Mouse (Mus musculus): ENCODE measurements around the gene Pla2r1. TPM values are rescaled to one million over a fixed set of nuclear protein-coding genes. Genes with fewer than 3 reads are reported as not detected.

Gene Pla2r1
- polyA plus RNA-seq, 1 experiment from 2014 or later: 1.3 TPM

DNA sequence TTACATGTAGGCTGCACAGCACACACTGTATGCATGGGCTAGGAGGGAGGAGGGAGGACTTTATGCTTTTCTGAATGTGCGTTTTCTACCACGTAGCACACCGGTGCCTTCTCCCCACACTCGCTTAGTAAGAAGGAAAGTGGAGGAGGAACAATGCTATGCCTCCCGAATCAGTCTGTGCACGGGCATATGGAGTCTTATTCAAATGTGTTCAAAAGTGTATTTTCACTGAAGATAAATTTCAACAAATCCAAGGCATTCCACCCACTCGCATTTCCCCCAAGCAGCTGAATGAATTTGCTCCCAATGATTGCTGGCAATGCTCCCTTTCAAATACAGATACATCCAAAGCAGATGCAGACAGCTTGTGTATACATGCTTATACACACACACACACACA lies 73.2 kb downstream of the Pla2r1 start:
- 91% methylated on average over 7 of the region's 7 CpGs for WGBS
- H3K9ac ChIP-seq: no peak overlapping the region
- H3K27me3 ChIP-seq: no peaks in the 10 kb centered on the region
- H3K4me1 ChIP-seq: no peaks in the 10 kb centered on the region
- H3K4me2 ChIP-seq (replicated peaks): no peak overlapping the region
- ATAC-seq (ENCODE audit: low FRiP score, low read depth): no peak
- H3K9me3 ChIP-seq: peaks cover 4% of the 10 kb centered on the region; the same call in 1 of the 2 replicates
- H3K4me3 ChIP-seq: no peak overlapping the region
- H3K36me3 ChIP-seq: no peaks in the 10 kb centered on the region
- H3K27ac ChIP-seq: no peak overlapping the region

GRCm38 (mm10) chr2:60478778-60479177 lies 74.3 kb downstream of the Pla2r1 start:
- Histone ChIP-seq H3K36me3 (no peaks in the 10 kb centered on the region), H3K27ac (no peak overlapping the region), H3K9me3 (no peaks in the 10 kb centered on the region; the same call in 1 of the 2 replicates), H3K27me3 (no peaks in the 10 kb centered on the region), H3K4me2 (replicated peaks) (no peak overlapping the region), H3K4me1 (no peaks in the 10 kb centered on the region), H3K4me3 (no peak overlapping the region), H3K9ac (no peak overlapping the region)
- no peak for ATAC-seq (ENCODE audit: low FRiP score, low read depth)
- WGBS: 84% methylated on average over 2 of the region's 2 CpGs

DNA sequence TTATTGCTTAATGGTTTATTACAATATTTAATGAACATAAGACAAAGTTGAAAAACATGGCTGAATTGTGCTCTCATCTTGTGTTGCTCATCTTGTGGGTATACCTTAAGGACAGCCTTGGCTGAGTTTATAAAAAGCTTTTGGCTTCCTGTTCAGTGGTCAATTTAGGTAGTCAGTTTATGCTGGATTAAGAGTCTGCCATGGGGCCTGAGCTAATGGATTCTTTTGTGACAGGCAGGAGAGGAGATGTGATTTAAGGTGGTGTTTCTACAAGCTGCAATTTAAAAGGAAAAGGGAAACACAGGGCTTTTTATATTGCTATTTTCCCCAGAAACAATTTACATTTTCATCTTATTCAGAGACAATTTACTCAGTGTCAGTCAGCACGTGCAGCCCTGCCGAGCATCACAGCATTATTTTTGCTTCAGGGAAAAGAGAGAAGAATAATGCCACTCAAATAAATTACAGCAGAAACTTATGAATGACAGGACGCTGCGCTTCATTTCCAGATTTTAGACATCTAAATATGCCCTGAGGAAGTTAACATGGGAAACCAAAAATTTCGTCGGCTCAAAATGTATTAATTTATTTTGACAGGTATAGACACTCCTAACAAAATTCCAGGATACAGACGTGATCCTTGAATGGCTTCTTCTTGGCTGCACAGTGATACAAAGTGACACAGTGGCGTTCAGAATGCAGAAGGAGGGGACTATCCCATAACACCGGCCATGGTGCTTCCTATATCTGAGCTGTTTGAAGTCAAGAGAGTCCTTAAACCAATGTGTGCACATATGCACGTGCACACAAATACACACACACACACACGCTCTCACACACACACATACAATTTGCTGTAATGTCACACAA lies 84.0 kb downstream of the Pla2r1 start:
- Histone ChIP-seq H3K4me2 (replicated peaks) (no peak overlapping the region), H3K4me1 (no peaks in the 10 kb centered on the region), H3K4me3 (no peak overlapping the region), H3K9ac (no peak overlapping the region), H3K27me3 (no peaks in the 10 kb centered on the region), H3K27ac (no peak overlapping the region), H3K36me3 (no peaks in the 10 kb centered on the region), H3K9me3 (no peaks in the 10 kb centered on the region)
- 71% methylated on average over 11 of the region's 11 CpGs for WGBS
- no peak for ATAC-seq (ENCODE audit: low FRiP score, low read depth)

GRCm38 (mm10) chr2:60452376-60452775 lies 100.7 kb downstream of the Pla2r1 start:
- Histone ChIP-seq H3K9ac (no peak overlapping the region), H3K4me3 (no peak overlapping the region), H3K4me1 (no peaks in the 10 kb centered on the region), H3K4me2 (replicated peaks) (no peak overlapping the region), H3K27ac (no peak overlapping the region), H3K27me3 (0 out of 2 replicates have a peak, but pooled peaks cover 4% of the 10 kb centered on the region), H3K9me3 (no peaks in the 10 kb centered on the region), H3K36me3 (no peaks in the 10 kb centered on the region)
- no peak for ATAC-seq (ENCODE audit: low FRiP score, low read depth)
- 91% methylated on average over 7 of the region's 7 CpGs for WGBS

DNA sequence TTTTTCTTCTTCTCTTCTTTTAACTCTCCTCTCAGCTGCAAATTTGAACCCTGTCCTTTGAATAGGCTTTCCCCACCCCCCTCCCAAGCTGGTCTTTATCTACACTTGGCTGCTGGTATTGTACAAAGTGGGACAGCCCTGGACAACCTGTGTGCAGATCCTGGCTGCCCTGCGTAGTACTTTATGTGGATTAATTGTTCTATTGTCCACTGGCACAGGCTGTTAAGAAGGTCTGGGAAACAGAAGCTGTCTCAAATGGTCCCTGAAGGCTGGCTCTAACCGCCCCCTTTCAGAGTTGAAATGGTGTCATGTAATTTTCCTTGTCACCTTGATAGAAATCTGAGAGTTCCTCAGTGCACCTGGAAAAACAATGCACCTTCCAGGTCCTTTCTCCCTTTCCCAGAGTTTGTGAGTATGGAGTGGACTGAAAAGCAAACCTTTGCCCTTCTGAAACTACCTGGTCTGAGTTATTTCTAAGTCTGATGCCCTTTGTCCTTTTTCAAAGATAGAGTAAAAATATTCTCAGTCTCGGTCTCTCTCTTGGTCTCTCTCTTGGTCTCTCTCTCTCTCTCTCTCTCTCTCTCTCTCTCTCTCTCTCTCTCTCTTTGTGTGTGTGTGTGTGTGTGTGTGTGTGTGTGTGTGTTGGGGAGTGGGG lies 101.9 kb downstream of the Pla2r1 start:
- H3K27me3 ChIP-seq: 0 out of 2 replicates have a peak, but pooled peaks cover 4% of the 10 kb centered on the region
- H3K4me3 ChIP-seq: no peak overlapping the region
- H3K4me1 ChIP-seq: no peaks in the 10 kb centered on the region
- WGBS: 67% methylated on average over 3 of the region's 3 CpGs
- no peaks in the 10 kb centered on the region for H3K9me3 ChIP-seq
- H3K9ac ChIP-seq: no peak overlapping the region
- ATAC-seq (ENCODE audit: low FRiP score, low read depth): no peak
- no peaks in the 10 kb centered on the region for H3K36me3 ChIP-seq
- no peak overlapping the region for H3K4me2 ChIP-seq (replicated peaks)
- no peak overlapping the region for H3K27ac ChIP-seq

DNA sequence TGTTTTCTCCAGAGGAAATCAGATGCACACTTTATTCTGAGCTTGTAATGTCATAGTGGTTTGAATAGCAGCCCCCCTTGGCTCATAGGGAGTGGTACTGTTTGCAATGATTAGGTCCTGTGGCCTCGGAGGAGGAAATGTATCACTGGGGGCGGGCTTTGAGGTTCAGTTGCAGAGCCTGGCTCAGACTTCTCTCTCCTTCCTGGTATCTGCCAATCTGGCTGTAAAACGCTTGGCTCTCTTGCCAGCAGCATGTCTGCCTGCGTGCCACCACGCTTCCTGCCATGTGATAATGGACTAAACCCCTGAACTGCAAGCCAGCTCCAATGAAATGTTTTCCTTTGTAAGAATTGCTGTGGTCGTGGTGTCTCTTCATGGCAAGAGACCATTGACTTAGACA lies 103.4 kb downstream of the Pla2r1 start:
- WGBS: 71% methylated on average over 6 of the region's 6 CpGs
- Histone ChIP-seq H3K9me3 (no peaks in the 10 kb centered on the region), H3K27me3 (0 out of 2 replicates have a peak, but pooled peaks cover 4% of the 10 kb centered on the region), H3K36me3 (no peaks in the 10 kb centered on the region), H3K4me3 (no peak overlapping the region), H3K4me1 (peaks cover 6% of the 10 kb centered on the region), H3K4me2 (replicated peaks) (no peak overlapping the region), H3K9ac (no peak overlapping the region), H3K27ac (no peak overlapping the region)
- no peak for ATAC-seq (ENCODE audit: low FRiP score, low read depth)

DNA sequence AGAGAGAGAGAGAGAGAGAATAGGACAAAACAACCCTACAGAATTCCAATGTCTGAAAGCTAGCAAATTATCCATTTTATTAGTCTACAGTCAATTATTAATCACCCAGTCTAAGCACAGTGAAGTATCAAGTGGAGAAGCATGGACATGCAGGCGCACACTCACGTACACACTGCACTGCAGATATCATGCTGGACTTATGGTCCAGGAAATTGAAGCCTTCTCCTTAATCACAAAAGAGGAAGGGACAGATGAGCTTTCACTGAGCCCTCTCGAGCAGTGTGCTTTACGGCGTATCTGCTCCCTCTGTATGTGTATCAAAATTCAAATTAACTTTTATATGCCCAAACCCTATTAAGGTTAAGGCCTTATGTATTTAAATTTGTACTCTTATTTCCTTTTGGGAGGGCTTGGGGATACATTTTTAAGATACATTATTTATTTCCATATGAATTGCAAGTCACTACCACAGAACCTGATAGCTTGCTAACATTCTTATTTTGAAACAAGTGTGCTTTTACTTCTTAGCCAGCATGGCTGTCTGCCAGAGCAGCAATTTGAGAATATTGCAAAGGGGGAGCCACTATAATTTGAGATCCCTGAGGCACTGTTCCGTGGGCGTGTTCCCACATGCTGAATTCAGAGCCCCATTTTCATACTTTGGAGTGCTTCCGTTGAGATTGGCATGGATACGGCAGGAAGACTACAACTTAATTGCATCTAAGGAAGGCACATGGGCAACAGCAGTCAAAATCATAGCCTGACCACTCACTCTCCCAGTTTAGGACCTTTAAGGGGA lies 108.2 kb downstream of the Pla2r1 start:
- Histone ChIP-seq H3K27me3 (0 out of 2 replicates have a peak, but pooled peaks cover 10% of the 10 kb centered on the region), H3K27ac (no peak overlapping the region), H3K4me1 (peaks cover 14% of the 10 kb centered on the region), H3K9ac (no peak overlapping the region), H3K4me3 (no peak overlapping the region), H3K36me3 (no peaks in the 10 kb centered on the region), H3K9me3 (no peaks in the 10 kb centered on the region), H3K4me2 (replicated peaks) (peak overlapping the region; percentile 28)
- ATAC-seq (ENCODE audit: low FRiP score, low read depth): peak; percentile 68; the same call in 1 of the 2 replicates
- 26% methylated on average over 9 of the region's 9 CpGs for WGBS

DNA sequence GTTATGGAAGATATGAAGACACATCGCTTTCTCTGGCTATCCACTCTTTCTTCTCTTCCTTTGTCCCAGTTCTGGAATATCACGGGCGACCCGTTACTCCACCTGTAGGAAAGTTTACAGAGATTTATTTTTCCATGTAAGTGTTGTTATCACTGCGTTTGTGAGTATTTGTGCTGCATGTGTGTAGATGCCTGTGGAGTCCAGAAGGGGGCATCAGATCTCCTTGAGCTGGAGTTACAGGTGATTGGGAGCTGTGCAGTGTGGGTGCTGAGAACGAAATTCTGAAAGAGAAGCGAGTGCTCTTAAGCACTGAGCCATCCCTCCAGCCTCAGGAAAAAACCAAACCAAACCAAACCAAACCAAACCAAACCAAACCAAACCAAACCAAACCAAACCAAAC lies 109.8 kb downstream of the Pla2r1 start:
- peaks cover 14% of the 10 kb centered on the region for H3K4me1 ChIP-seq
- H3K27ac ChIP-seq: no peak overlapping the region
- H3K9ac ChIP-seq: no peak overlapping the region
- no peak overlapping the region for H3K4me3 ChIP-seq
- 93% methylated on average over 7 of the region's 7 CpGs for WGBS
- H3K36me3 ChIP-seq: no peaks in the 10 kb centered on the region
- no peak overlapping the region for H3K4me2 ChIP-seq (replicated peaks)
- ATAC-seq (ENCODE audit: low FRiP score, low read depth): no peak
- 0 out of 2 replicates have a peak, but pooled peaks cover 6% of the 10 kb centered on the region for H3K27me3 ChIP-seq
- no peaks in the 10 kb centered on the region for H3K9me3 ChIP-seq

DNA sequence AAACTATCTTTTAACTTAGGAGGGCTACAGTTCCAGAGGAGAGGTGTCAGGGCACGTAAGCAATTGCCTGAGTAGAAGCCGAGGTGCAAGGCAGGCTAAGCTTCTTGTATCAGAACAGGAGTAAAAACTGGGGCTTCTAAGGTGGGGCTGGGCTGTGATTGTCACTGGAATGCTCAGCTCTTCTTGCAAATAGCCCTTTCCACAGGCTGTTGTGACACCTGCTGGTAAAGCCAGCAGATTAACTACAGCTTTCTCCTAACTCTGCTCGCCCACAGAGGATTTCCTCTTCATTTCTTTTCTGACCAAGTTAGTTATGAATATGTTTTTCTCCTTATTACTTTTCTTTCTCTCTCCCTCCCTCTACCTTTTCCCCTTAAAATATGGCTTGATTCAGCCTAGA lies 111.2 kb downstream of the Pla2r1 start:
- no peaks in the 10 kb centered on the region for H3K36me3 ChIP-seq
- 21% methylated on average over 3 of the region's 3 CpGs for WGBS
- no peak for ATAC-seq (ENCODE audit: low FRiP score, low read depth)
- no peak overlapping the region for H3K27ac ChIP-seq
- H3K27me3 ChIP-seq: 0 out of 2 replicates have a peak, but pooled peaks cover 6% of the 10 kb centered on the region
- H3K9ac ChIP-seq: no peak overlapping the region
- H3K9me3 ChIP-seq: no peaks in the 10 kb centered on the region
- no peak overlapping the region for H3K4me3 ChIP-seq
- H3K4me1 ChIP-seq: peaks cover 14% of the 10 kb centered on the region
- no peak overlapping the region for H3K4me2 ChIP-seq (replicated peaks)

DNA sequence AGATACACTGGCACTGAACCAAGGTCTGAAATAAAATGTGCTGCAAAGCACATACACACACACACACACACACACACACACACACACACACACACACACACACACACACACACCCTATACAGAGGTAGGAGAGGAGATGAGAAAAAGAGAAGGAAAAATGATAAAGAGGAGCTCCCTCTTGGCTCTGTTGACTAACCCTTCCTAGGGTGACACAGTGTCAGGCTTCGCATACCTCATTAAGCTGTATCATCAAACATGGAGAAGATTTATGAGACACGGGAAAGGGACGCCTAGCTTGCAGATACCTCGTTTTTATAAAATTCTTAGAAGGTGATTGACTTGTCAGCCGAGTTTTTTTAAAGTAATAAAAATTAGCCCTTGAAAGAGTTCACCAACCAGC lies 116.3 kb downstream of the Pla2r1 start:
- Histone ChIP-seq H3K4me1 (peaks cover 4% of the 10 kb centered on the region), H3K4me3 (no peak overlapping the region), H3K27me3 (0 out of 2 replicates have a peak, but pooled peaks cover 3% of the 10 kb centered on the region), H3K9me3 (no peaks in the 10 kb centered on the region), H3K27ac (no peak overlapping the region), H3K36me3 (no peaks in the 10 kb centered on the region), H3K9ac (no peak overlapping the region), H3K4me2 (replicated peaks) (no peak overlapping the region)
- 50% methylated on average over 5 of the region's 5 CpGs for WGBS
- ATAC-seq (ENCODE audit: low FRiP score, low read depth): no peak

- no peak for ATAC-seq (ENCODE audit: low FRiP score, low read depth)
- H3K9ac ChIP-seq: no peak overlapping the region
These were observed 122.6 kb downstream of the Pla2r1 start for GRCm38 (mm10) chr2:60430315-60431021.

More at GRCm38 (mm10) chr2:60430315-60431021, 122.6 kb downstream of the Pla2r1 start:
- H3K27ac ChIP-seq: no peak overlapping the region
- no peaks in the 10 kb centered on the region for H3K9me3 ChIP-seq
- no peak overlapping the region for H3K4me3 ChIP-seq
- WGBS: 71% methylated on average over 8 of the region's 8 CpGs
- H3K36me3 ChIP-seq: no peaks in the 10 kb centered on the region
- H3K27me3 ChIP-seq: no peaks in the 10 kb centered on the region
- peaks cover 9% of the 10 kb centered on the region; the same call in 1 of the 2 replicates for H3K4me1 ChIP-seq
- H3K4me2 ChIP-seq (replicated peaks): no peak overlapping the region

Data from limb, embryonic 13.5 days (tissue).